Mouse (Mus musculus) limb, embryonic 12.5 days (tissue): ENCODE data around the gene Fam98a. TPM values are rescaled to one million over a fixed set of nuclear protein-coding genes. Genes with fewer than 3 reads are reported as not detected.

ENCODE experiments used
- ATAC-seq: fragments of 200-750 bp; cut with Nextera tagmentation; 2 replicates; pipeline ENCODE4 v1.8.0; 2017; ENCODE audit warnings: low read depth, moderate TSS enrichment; ENCODE audit not compliant: insufficient number of reproducible peaks, insufficient read depth, low FRiP score, low TSS enrichment
- H3K27ac ChIP-seq: fragments of 300-500 bp; sonication (generic); 2 replicates; pipeline ENCODE4 v1.5.1; 2016; ENCODE audit warnings: mild to moderate bottlenecking, moderate library complexity
- H3K27me3 ChIP-seq: fragments of 300-500 bp; sonication (generic); 2 replicates; pipeline ENCODE4 v1.6.1; 2016; ENCODE audit warnings: mild to moderate bottlenecking, moderate library complexity
- H3K36me3 ChIP-seq: fragments of 300-500 bp; sonication (generic); 2 replicates; pipeline ENCODE4 v1.6.1; 2016; ENCODE audit warnings: mild to moderate bottlenecking, moderate library complexity
- H3K4me1 ChIP-seq: fragments of 300-500 bp; sonication (generic); replicated peaks from 2 replicates; pipeline ENCODE4 v1.6.1; 2016
- H3K4me2 ChIP-seq: fragments of 300-500 bp; sonication (generic); 2 replicates; pipeline ENCODE4 v1.6.1; 2016; ENCODE audit warnings: mild to moderate bottlenecking, moderate library complexity
- H3K4me3 ChIP-seq: fragments of 300-500 bp; sonication (generic); replicated peaks from 2 replicates; pipeline ENCODE4 v1.5.1; 2016; ENCODE audit warnings: mild to moderate bottlenecking
- H3K9ac ChIP-seq: fragments of 300-500 bp; sonication (generic); replicated peaks from 2 replicates; pipeline ENCODE4 v1.6.1; 2016; ENCODE audit warnings: mild to moderate bottlenecking, moderate library complexity
- H3K9me3 ChIP-seq: fragments of 300-500 bp; sonication (generic); 2 replicates; pipeline ENCODE4 v1.6.1; 2016; ENCODE audit warnings: mild to moderate bottlenecking, moderate library complexity
- WGBS: fragments of 180-500 bp; shearing (Covaris S2); methylation state at CpG from one replicate; pipeline ENCODE4 v1.1.7; 2016; 5-methylcytosine and 5-hydroxymethylcytosine counted together
- polyA plus RNA-seq: library from polyadenylated mRNA; unstranded; fragments of >200 nt; fragmentation: Nextera tagmentation; extraction: Ambion mirVana; gene quantifications from 2 replicates; pipeline ENCODE4 v1.2.1, GENCODE M21; 2016

The Fam98a gene
- polyA plus RNA-seq, 1 experiment from 2014 or later, result 22.6 TPM

DNA sequence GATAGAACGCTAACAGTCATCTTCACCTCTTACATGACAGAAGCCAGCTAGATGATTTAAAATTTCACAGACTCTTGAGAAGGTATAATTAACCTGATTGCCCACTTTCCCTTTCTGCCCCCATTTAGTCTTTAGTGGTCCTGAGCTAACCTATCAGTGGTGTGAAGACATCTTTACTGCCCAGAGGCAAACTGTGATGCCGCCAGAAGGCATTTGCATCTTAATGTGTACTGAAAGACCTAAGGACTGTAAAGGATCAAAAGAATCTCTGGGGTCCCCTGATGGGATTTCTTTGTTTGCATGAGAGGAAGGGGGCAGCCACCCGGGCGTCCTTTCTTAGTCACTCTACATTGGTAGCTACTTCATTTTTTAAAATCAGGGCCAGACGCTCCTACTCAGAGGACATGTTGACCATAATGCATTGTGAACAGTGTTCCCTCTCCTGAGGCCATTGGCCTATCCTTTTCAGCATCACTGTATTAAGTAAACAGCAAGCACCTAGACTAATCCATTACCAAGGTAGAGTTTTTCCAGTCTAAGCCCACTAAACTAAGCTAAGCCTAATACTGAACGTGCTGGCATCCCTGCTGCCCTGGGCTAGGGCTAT, 30.4 kb downstream of the Fam98a start:
- H3K9ac ChIP-seq, result no peak overlapping the region
- no peak; the same call in 1 of the 2 replicates for ATAC-seq
- H3K4me3 ChIP-seq, result no peak overlapping the region
- WGBS, result 18% methylated on average over 6 of the region's 6 CpGs
- no peaks in the 10 kb centered on the region for H3K9me3 ChIP-seq
- no peak overlapping the region for H3K27ac ChIP-seq
- H3K4me1 ChIP-seq, result 0 out of 2 replicates have a peak, but pooled peaks cover 7% of the 10 kb centered on the region
- H3K27me3 ChIP-seq, result no peaks in the 10 kb centered on the region
- no peaks in the 10 kb centered on the region for H3K36me3 ChIP-seq
- no peak overlapping the region for H3K4me2 ChIP-seq

DNA sequence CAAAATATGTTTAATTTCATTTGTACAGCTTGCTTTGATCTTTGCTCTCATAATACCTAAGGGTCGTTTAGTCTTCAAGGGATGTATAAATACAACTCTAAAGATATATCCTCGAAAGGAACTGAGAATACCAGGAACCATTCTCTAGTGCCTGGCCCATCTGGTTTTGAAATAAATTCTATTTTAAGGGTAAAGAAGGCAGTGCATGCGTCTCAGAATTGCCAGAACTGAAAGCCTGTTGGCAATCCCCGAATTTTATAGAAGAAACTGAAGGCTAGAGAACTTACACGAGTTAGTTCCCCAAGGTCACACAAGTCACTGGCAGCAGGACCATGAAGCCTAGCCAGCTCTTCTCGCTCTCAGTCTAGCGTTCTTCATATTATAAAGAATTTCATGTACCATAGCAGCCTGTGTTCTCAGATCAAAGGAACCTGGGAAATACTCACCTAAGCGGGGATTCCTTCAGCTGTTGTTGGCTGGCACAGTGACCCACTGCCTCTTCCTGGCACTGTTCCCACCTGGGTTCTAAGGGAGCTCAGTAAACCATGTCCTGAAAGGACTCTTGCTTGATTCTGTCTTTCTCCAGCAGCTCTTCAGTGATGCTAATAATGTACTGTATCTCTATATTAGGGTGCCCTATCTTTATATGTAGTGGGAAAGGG, 32.4 kb downstream of the Fam98a start:
- no peak overlapping the region for H3K4me2 ChIP-seq
- no peak for ATAC-seq
- WGBS, result 78% methylated on average over 8 of the region's 8 CpGs

DNA sequence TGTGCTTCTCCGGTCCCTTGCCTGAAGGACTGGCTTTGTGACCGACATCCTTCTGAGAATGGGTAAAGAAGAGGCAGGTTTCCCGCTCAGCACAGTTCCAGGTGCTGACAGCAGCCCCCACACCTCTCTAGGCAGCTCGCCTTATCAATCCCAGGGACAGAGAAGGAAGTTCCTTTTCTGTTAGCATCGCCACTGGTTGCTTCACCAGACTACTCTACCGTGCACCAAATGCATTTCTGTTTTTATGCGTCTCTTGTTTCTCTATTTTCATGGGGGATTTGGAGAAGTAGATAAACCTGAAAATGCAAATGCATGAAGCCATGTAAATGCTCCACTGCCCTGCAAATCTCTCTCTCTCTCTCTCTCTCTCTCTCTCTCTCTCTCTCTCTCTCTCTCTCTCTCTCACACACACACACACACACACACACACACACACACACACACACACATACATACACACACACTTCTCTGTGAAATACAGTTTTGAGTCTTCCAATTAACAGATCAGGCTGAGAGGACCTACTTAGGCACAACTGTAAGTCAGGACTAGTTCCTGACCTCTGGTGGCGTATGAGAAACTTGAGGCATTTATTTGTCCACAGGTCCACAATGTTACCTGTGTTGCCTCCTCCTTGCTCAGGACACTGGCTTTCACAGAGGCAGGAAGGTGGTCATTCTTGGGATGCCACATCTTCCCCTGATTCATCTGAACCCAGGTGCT, 33.4 kb downstream of the Fam98a start:
- Histone ChIP-seq H3K9me3 (no peaks in the 10 kb centered on the region), H3K27ac (no peak overlapping the region), H3K4me1 (0 out of 2 replicates have a peak, but pooled peaks cover 7% of the 10 kb centered on the region), H3K27me3 (no peaks in the 10 kb centered on the region), H3K4me3 (no peak overlapping the region), H3K4me2 (no peak overlapping the region), H3K36me3 (no peaks in the 10 kb centered on the region), H3K9ac (no peak overlapping the region)
- WGBS, result 58% methylated on average over 8 of the region's 8 CpGs
- ATAC-seq, result no peak

More for the DNA sequence above, 32.4 kb downstream of the Fam98a start:
- Histone ChIP-seq H3K9ac (no peak overlapping the region), H3K9me3 (no peaks in the 10 kb centered on the region), H3K27ac (no peak overlapping the region), H3K4me1 (0 out of 2 replicates have a peak, but pooled peaks cover 7% of the 10 kb centered on the region), H3K27me3 (no peaks in the 10 kb centered on the region), H3K36me3 (no peaks in the 10 kb centered on the region), H3K4me3 (no peak overlapping the region)

DNA sequence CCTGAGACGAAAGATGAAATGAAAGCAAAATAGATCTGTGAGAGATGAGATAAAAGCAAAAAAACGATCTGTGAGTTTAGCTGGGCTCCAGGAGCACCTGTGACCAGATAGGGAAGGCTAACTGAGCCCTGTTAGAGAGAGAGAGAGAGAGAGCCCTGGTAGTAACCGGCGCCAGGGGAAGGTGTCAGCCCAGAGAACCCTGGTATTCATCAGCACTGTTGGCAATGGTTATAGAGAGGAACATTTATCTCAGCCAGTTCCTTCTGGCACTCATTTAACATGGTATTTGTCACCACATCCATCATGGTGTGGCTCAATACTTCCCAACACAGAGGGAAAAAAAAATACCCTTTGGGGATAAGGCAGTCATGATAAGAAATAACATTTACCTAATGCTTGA, 35.2 kb downstream of the Fam98a start:
- no peak overlapping the region for H3K4me3 ChIP-seq
- no peaks in the 10 kb centered on the region for H3K9me3 ChIP-seq
- H3K36me3 ChIP-seq, result no peaks in the 10 kb centered on the region
- no peaks in the 10 kb centered on the region for H3K27me3 ChIP-seq
- H3K27ac ChIP-seq, result no peak overlapping the region
- no peaks in the 10 kb centered on the region for H3K4me1 ChIP-seq
- 71% methylated on average over 4 of the region's 4 CpGs for WGBS
- H3K4me2 ChIP-seq, result no peak overlapping the region
- no peak overlapping the region for H3K9ac ChIP-seq
- ATAC-seq, result no peak

DNA sequence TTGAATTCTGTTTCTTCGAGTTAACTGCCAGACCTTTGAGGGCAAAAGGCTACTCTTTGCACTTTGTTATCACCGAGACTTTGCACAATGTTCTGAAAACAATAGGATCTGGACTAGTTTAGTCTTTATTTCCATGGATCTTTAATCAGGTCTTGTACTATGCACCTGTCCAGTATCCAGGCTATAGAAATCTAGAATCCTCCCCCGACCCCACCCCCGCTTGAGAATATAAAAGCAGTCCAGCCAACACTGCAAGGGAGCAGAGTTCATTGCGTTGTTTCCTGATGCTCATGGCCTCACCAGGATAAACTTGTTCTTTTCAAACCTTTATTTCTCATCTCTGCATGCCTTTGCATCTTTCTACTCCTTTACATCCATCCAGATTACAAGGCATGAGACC, 42.5 kb downstream of the Fam98a start:
- H3K9ac ChIP-seq, result no peak overlapping the region
- WGBS, result 90% methylated on average over 5 of the region's 5 CpGs
- H3K9me3 ChIP-seq, result 0 out of 2 replicates have a peak, but pooled peaks cover 3% of the 10 kb centered on the region
- no peak overlapping the region for H3K4me3 ChIP-seq
- H3K4me1 ChIP-seq, result no peaks in the 10 kb centered on the region
- H3K4me2 ChIP-seq, result no peak overlapping the region
- ATAC-seq, result no peak
- no peaks in the 10 kb centered on the region for H3K27me3 ChIP-seq
- H3K36me3 ChIP-seq, result no peaks in the 10 kb centered on the region
- H3K27ac ChIP-seq, result no peak overlapping the region

DNA sequence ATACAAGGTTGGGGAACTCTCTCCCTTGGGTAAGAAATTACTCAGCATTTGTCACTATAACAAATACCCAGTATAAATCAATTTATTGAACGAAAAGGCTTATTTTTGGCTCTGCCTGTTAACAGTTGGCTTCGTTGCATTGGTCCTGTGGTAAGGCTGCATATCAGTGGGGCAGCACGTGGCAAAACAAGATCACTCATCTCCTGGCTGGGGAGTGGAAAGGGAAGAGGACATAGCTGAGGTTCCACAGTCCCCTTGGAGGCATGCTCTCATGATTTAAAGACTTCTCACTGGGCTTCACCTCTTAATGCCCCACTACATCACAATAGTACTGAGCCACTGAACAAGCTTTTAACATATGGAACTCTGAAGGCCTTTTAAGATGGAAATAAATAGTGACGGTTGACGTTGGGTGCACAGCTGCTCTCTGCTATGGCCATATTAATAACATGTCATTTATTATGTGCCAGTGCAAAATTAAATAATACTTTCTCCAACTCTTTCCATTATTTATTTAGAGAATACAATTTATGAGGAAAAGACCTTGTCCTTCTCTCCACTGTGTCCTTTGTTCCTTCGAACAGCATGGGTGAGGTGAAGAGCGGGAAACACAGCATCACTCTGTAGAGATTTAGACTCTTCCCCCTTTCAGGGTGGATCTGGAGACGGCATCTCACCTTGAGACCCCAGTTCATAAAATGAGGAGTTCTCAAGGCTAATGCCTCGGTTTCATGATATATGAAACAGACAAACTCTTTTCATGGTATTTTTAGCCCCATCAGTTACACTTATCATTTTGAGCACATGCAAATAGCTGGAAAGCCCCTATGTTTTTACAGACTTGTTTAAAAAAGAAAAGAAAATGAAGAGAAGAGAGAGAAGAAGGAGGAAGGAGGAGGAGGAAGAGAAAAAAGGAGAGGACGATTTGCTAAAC, 44.8 kb downstream of the Fam98a start:
- no peak for ATAC-seq
- no peaks in the 10 kb centered on the region for H3K4me1 ChIP-seq
- H3K36me3 ChIP-seq, result no peaks in the 10 kb centered on the region
- 0 out of 2 replicates have a peak, but pooled peaks cover 3% of the 10 kb centered on the region for H3K9me3 ChIP-seq
- no peaks in the 10 kb centered on the region for H3K27me3 ChIP-seq
- no peak overlapping the region for H3K4me3 ChIP-seq
- WGBS, result 80% methylated on average over 10 of the region's 10 CpGs
- H3K4me2 ChIP-seq, result no peak overlapping the region
- H3K27ac ChIP-seq, result no peak overlapping the region
- no peak overlapping the region for H3K9ac ChIP-seq

DNA sequence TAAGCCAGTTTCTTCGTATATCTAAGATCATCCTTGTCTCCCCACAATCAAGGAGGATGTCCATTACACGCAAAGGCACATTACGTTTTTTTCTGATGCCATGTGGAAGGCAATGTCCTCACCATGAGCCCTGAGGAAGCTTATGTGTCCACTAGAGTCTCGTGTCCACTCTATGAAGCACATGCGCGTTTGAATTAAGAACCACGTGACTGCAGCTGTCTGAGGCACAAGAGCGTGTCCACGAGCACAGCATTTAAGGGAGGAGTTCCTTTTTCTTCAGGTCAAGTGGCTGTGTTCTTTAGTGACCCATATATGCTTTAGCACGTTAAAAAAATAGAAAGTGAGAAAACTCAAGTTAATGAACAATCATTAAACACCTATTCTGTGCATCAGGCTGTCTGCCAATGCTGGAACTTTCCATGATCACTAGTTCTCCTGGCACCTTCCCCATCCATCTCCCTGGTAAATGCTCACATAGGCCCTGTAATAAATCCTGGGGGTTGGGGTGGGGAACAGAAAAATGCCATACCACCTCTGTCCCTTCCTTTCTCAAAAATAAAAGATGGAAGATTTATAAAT, 45.6 kb downstream of the Fam98a start:
- WGBS, result 89% methylated on average over 10 of the region's 10 CpGs
- H3K4me3 ChIP-seq, result no peak overlapping the region
- H3K36me3 ChIP-seq, result no peaks in the 10 kb centered on the region
- H3K4me2 ChIP-seq, result no peak overlapping the region
- H3K9me3 ChIP-seq, result 0 out of 2 replicates have a peak, but pooled peaks cover 3% of the 10 kb centered on the region
- no peak overlapping the region for H3K27ac ChIP-seq
- H3K27me3 ChIP-seq, result no peaks in the 10 kb centered on the region
- no peak overlapping the region for H3K9ac ChIP-seq
- no peak for ATAC-seq
- H3K4me1 ChIP-seq, result no peaks in the 10 kb centered on the region

DNA sequence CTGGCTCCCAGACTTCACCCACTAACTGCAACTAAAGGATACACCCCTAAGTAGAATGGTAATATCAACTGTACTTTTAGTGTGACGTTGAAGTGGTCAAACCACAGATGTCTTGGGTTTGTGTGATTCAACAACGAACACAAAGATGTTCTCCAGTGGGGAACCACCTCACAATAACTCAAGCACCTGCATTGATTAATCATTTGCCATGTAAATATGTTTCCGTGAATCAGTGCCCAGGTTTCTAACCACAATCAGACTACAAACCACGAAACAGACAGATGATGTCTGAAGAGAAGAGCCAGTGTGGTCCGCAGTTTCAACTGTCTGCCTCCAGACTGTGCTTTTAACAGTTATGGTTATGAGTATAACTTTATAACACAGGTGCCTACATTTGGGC, 46.7 kb downstream of the Fam98a start:
- Histone ChIP-seq H3K4me3 (no peak overlapping the region), H3K36me3 (no peaks in the 10 kb centered on the region), H3K9ac (no peak overlapping the region), H3K4me2 (no peak overlapping the region), H3K27ac (no peak overlapping the region), H3K4me1 (no peaks in the 10 kb centered on the region), H3K9me3 (0 out of 2 replicates have a peak, but pooled peaks cover under 1% of the 10 kb centered on the region), H3K27me3 (no peaks in the 10 kb centered on the region)
- 88% methylated on average over 5 of the region's 5 CpGs for WGBS
- no peak for ATAC-seq

DNA sequence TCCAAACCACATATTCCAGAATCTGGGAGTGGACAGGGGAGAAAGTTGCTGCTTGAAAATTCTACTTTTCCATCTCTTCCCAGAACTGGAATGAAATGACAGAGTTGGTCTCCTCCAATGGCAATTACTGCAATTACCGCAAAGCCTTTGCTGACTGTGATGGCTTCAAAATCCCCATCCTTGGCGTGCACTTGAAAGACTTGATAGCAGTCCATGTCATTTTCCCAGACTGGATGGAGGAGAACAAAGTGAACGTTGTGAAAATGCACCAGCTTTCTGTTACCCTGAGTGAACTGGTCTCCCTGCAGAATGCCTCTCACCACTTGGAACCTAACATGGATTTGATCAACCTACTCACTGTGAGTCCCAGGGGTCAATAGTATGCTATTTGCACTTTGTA, 48.7 kb downstream of the Fam98a start:
- Histone ChIP-seq H3K4me2 (no peak overlapping the region), H3K9ac (no peak overlapping the region), H3K27ac (no peak overlapping the region), H3K36me3 (no peaks in the 10 kb centered on the region), H3K9me3 (no peaks in the 10 kb centered on the region), H3K27me3 (no peaks in the 10 kb centered on the region), H3K4me3 (no peak overlapping the region), H3K4me1 (no peaks in the 10 kb centered on the region)
- no peak for ATAC-seq
- WGBS, result 82% methylated on average over 3 of the region's 3 CpGs

DNA sequence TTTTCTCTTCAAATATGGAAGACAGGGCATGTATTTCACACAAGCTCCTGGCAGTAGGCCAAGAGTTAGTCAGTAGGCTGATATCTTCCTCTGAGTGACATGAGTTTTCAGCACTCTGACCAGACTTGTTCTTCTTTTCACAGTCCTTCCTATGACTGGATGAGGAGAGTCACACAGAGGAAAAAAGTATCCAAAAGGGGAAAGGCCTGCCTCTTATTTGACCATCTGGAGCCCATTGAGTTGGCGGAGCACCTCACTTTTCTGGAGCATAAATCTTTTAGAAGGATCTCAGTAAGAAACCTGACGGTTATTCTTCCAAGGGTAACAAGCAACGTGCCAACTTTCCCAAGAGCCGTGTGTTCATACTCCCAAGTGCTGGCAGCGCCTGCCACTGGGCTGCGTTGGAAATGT, 53.5 kb downstream of the Fam98a start:
- H3K27ac ChIP-seq, result no peak overlapping the region
- ATAC-seq, result no peak
- no peaks in the 10 kb centered on the region for H3K27me3 ChIP-seq
- no peaks in the 10 kb centered on the region for H3K36me3 ChIP-seq
- H3K9ac ChIP-seq, result no peak overlapping the region
- no peaks in the 10 kb centered on the region for H3K4me1 ChIP-seq
- WGBS, result 80% methylated on average over 6 of the region's 6 CpGs
- H3K4me3 ChIP-seq, result no peak overlapping the region
- H3K4me2 ChIP-seq, result no peak overlapping the region
- no peaks in the 10 kb centered on the region for H3K9me3 ChIP-seq
